Mouse (Mus musculus) embryonic fibroblast, embryonic 13.5 days (primary cell): ENCODE data around the gene N4bp2l2. TPM values are rescaled to one million over a fixed set of nuclear protein-coding genes. Genes with fewer than 3 reads are reported as not detected.
A peak's percentile ranks its signal among the peaks of the same experiment; 100 is the strongest.
"Not testable (repeated sequence)": the region's sequence is repeated elsewhere in the genome, so short reads cannot be mapped to it uniquely, and the experiment has no call there.

Experiments used
- H3K27ac ChIP-seq: 2 replicates; pipeline ENCODE4 v1.5.1; 2012; ENCODE audit warnings: low read length, control low read depth, inconsistent platforms; ENCODE audit not compliant: insufficient read depth
- H3K4me1 ChIP-seq: 2 replicates; pipeline ENCODE4 v1.6.1; 2011; ENCODE audit warnings: low read length; ENCODE audit not compliant: control insufficient read depth, insufficient read depth
- H3K4me3 ChIP-seq: 2 replicates; pipeline ENCODE4 v1.5.1; 2011; ENCODE audit warnings: mild to moderate bottlenecking, control low read depth, low read length; ENCODE audit not compliant: insufficient read depth
- CTCF ChIP-seq: IDR thresholded peaks from 2 replicates; pipeline ENCODE4 v1.5.1; 2011; ENCODE audit warnings: mild to moderate bottlenecking, control low read depth, low read length, moderate library complexity, borderline replicate concordance; ENCODE audit not compliant: insufficient read depth
- POLR2A ChIP-seq: IDR thresholded peaks from 2 replicates; pipeline ENCODE4 v1.6.1; 2011; ENCODE audit warnings: low read depth, mild to moderate bottlenecking, control low read depth, low read length, moderate library complexity
- polyA plus RNA-seq: library from polyadenylated mRNA; stranded (reverse); fragments of >200 nt; gene quantifications from 2 replicates; pipeline ENCODE4 v1.2.4, GENCODE M21; 2011; ENCODE audit warnings: low read depth; ENCODE audit not compliant: missing spikeins, insufficient read length

The N4bp2l2 gene
- 74.0 and 100.0 TPM in 2 replicates for polyA plus RNA-seq

GRCm38 (mm10) chr5:150666133-150666739 is at the start of gene N4bp2l2:
Gene N4bp2l2 (minus strand): TSS chr5:150666183.
- Histone ChIP-seq H3K4me3 (peak within 1 kb of the TSS; percentile 93), H3K27ac (peak within 1 kb of the TSS; percentile 95)
- H3K4me1 ChIP-seq, result not testable (repeated sequence)

DNA sequence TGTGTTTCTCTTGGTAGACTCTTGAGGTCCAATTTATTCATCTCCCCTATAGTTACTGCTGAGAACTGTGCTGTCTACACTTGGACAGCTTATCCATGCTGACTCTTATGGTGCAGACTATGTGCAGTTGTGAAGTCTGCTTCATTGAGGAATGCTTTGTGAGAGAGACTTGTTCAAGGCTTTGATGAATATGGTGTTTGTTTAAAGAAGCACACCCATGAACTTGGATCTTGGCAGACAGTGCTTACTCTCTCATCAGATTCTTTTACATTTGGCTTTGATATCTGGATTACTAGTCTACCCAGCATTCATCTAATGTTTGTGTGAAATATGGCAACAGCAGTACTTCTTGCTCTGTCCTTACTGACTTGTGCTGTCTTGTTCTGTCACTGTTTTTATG is 47.4 kb upstream of the N4bp2l2 start:
- TF ChIP-seq POLR2A (no peak), CTCF (no peak)
- Histone ChIP-seq H3K4me1 (no peaks in the 10 kb centered on the region), H3K27ac (no peak overlapping the region), H3K4me3 (no peak overlapping the region)

- no peak overlapping the region for H3K27ac ChIP-seq
- no peak for TF ChIP-seq CTCF
- H3K4me3 ChIP-seq, result no peak overlapping the region
- H3K4me1 ChIP-seq, result 0 out of 2 replicates have a peak, but pooled peaks cover 4% of the 10 kb centered on the region
Observed at GRCm38 (mm10) chr5:150711503-150711902, 45.5 kb upstream of the N4bp2l2 start.

- not testable (repeated sequence) for H3K4me3 ChIP-seq, H3K27ac ChIP-seq, H3K4me1 ChIP-seq
Observed at GRCm38 (mm10) chr5:150707181-150707580, 41.2 kb upstream of the N4bp2l2 start.

- not testable (repeated sequence) for H3K4me3 ChIP-seq
Observed at GRCm38 (mm10) chr5:150706651-150707050, 40.7 kb upstream of the N4bp2l2 start.

DNA sequence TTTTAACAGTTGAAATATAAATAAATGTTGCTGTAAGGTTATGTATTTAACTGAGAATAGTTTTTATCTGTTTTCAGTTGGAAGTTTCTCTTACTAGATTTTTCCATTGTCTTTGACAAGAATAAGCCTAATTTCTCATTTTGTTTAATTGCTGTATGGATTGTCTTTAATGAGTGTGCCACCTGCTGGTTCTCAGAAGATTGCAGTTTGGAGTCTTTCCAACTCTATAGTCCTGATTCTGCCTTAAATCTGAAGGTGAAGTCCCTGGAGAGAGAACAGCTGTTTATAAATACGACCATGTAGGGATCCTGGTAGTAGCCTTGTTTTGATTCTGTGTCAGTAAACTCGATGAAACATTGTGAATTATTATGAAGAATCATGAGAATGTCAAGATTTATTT is 36.7 kb upstream of the N4bp2l2 start:
- Histone ChIP-seq H3K4me1 (peaks cover 6% of the 10 kb centered on the region; the same call in 1 of the 2 replicates), H3K27ac (no peak overlapping the region), H3K4me3 (no peak overlapping the region)
- TF ChIP-seq CTCF, result no peak
- no peak for TF ChIP-seq POLR2A

More at GRCm38 (mm10) chr5:150706651-150707050, 40.7 kb upstream of the N4bp2l2 start:
- not testable (repeated sequence) for H3K27ac ChIP-seq, H3K4me1 ChIP-seq

DNA sequence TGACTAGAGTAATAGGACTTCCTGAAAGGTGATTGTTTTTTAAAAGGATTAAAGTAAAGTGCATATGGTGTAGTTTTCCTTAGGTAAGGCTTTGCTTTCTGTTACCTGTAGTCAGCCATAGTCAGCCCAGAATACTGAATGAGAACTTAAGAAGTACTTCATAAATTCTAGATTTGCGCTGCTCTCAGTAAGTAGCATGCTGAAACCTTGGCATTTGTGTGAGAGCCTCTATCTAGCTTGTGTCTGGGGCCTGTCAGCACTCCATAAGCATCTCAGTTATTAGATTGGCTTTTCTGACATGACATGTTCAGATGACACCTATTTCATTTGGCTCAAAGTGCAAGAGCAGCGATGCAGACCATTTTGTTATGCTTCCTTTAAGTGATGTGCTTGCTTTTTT is 27.3 kb upstream of the N4bp2l2 start:
- TF ChIP-seq CTCF, result no peak
- no peak for TF ChIP-seq POLR2A
- Histone ChIP-seq H3K27ac (no peak overlapping the region), H3K4me3 (no peak overlapping the region), H3K4me1 (no peaks in the 10 kb centered on the region)

- TF ChIP-seq CTCF (no peak), POLR2A (no peak)
- H3K4me3 ChIP-seq, result no peak overlapping the region
- no peaks in the 10 kb centered on the region for H3K4me1 ChIP-seq
- H3K27ac ChIP-seq, result no peak overlapping the region
Observed at GRCm38 (mm10) chr5:150690685-150691084, 24.7 kb upstream of the N4bp2l2 start.

DNA sequence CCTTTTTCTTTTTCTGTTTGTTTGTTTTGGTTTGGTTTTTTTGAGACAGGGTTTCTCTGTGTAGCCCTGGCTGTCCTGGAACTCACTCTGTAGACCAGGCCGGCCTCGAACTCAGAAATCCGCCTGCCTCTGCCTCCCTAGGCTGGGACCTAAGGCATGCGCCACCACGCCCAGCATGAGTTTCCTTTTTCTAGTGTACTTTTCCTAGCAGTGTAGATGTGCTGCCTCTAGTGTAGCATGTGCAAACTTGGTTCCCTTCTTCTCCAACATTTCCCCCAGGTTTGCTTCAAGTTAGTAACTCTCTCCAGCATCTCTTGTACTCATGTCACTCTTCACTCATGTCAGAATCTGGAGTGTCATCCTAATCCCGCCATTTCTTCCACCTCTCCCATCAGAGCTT is 16.9 kb upstream of the N4bp2l2 start:
- not testable (repeated sequence) for H3K27ac ChIP-seq, H3K4me3 ChIP-seq, H3K4me1 ChIP-seq

DNA sequence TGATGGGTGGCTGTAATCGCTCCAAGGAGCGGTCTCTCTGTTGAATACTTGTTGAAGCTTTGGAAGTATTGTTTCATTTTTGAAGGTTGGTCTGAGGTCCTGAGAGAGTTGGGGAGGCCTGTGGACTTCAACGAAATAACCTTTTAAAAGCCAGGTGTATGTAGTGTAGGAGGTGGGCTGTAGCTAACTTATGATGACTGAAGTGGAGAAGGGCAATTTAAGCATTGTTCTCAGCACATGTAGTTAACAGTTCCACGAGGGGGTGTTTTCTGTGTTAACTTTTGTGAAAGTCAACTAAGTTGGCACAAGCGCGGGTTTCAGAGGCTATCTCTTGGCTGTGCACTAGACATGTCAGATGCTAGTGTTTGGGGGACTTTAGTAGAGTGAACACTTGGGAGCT is 8.9 kb upstream of the N4bp2l2 start:
- TF ChIP-seq POLR2A (no peak), CTCF (no peak)
- no peak overlapping the region for H3K27ac ChIP-seq

GRCm38 (mm10) chr5:150673880-150674621 is 8.1 kb upstream of the N4bp2l2 start:
- Histone ChIP-seq H3K4me1 (peaks cover 2% of the 10 kb centered on the region; the same call in 1 of the 2 replicates), H3K27ac (peak overlapping the region; percentile 45; the same call in 1 of the 2 replicates), H3K4me3 (peak overlapping the region; percentile 96)
- TF ChIP-seq CTCF (no peak), POLR2A (peak; percentile 44; the same call in 1 of the 2 replicates)

More for the DNA sequence above, 8.9 kb upstream of the N4bp2l2 start:
- H3K4me3 ChIP-seq, result peak overlapping the region; percentile 96
- peaks cover 2% of the 10 kb centered on the region; the same call in 1 of the 2 replicates for H3K4me1 ChIP-seq
